Mouse (Mus musculus) frontal cortex, adult (tissue): ENCODE measurements around the gene Tmc4.

ENCODE experiments used
- ATAC-seq: cut with Nextera tagmentation; 2 replicates; pipeline ENCODE4 v1.9.2; 2017; ENCODE audit warnings: mild to moderate bottlenecking, moderate library complexity, mixed read lengths; ENCODE audit not compliant: low TSS enrichment

The Tmc4 gene

GRCm38 (mm10) chr7:3692382-3692986 lies 15.1 kb upstream of the Tmc4 start, which contains the start of gene Tsen34:
Tsen34 (plus strand) TSS chr7:3692863.
- no peak; the same call in 1 of the 2 replicates for ATAC-seq

GRCm38 (mm10) chr7:3691919-3692318 lies 14.6 kb upstream of the Tmc4 start:
- ATAC-seq, result no peak

- ATAC-seq, result no peak
These were observed 8.2 kb upstream of the Tmc4 start for GRCm38 (mm10) chr7:3685400-3686187.

GRCm38 (mm10) chr7:3684698-3685097 lies 7.3 kb upstream of the Tmc4 start:
- ATAC-seq, result no peak

- ATAC-seq, result 0 out of 2 replicates have a peak, but pooled peaks have one; percentile 34
These were observed 6.7 kb upstream of the Tmc4 start for GRCm38 (mm10) chr7:3683908-3684550.

GRCm38 (mm10) chr7:3676371-3676770 lies 982 bp downstream of the Tmc4 start:
- no peak for ATAC-seq

GRCm38 (mm10) chr7:3675228-3675548 lies 2.2 kb downstream of the Tmc4 start:
- 0 out of 2 replicates have a peak, but pooled peaks have one; percentile 4 for ATAC-seq

GRCm38 (mm10) chr7:3674507-3675227 lies 2.7 kb downstream of the Tmc4 start:
- ATAC-seq, result peak; percentile 91; the same call in 1 of the 2 replicates

GRCm38 (mm10) chr7:3666921-3667391 lies 10.4 kb downstream of the Tmc4 start:
- ATAC-seq, result no peak

- ATAC-seq, result peak; percentile 96
These were observed 11.9 kb downstream of the Tmc4 start, which contains the start of gene Leng1 for GRCm38 (mm10) chr7:3665215-3666114. Leng1 (minus strand) TSS chr7:3665840.

- ATAC-seq, result peak; percentile 1; the same call in 1 of the 2 replicates
These were observed 12.7 kb downstream of the Tmc4 start for GRCm38 (mm10) chr7:3664524-3665214.

GRCm38 (mm10) chr7:3658578-3658977 lies 18.8 kb downstream of the Tmc4 start:
- ATAC-seq, result no peak

- ATAC-seq, result peak; percentile 31; the same call in 1 of the 2 replicates
These were observed 20.4 kb downstream of the Tmc4 start for GRCm38 (mm10) chr7:3656966-3657365.

- ATAC-seq, result no peak
These were observed 30.7 kb downstream of the Tmc4 start for GRCm38 (mm10) chr7:3646641-3647040.

- ATAC-seq, result no peak
These were observed 31.2 kb downstream of the Tmc4 start for GRCm38 (mm10) chr7:3646188-3646587.

GRCm38 (mm10) chr7:3645488-3646025 lies 31.8 kb downstream of the Tmc4 start:
- ATAC-seq, result peak; percentile 20

- peak; percentile 95 for ATAC-seq
These were observed 32.5 kb downstream of the Tmc4 start, which contains the start of gene Cnot3 for GRCm38 (mm10) chr7:3644672-3645487. Cnot3 (plus strand) TSS chr7:3645268.

- ATAC-seq, result peak; percentile 0; the same call in 1 of the 2 replicates
These were observed 33.0 kb downstream of the Tmc4 start for GRCm38 (mm10) chr7:3644348-3644671.

- ATAC-seq, result no peak
These were observed 33.5 kb downstream of the Tmc4 start for GRCm38 (mm10) chr7:3643843-3644242.
